Mouse (Mus musculus) brain, embryonic 14.5 days (tissue): ENCODE measurements around the gene Bcr. TPM values are rescaled to one million over a fixed set of nuclear protein-coding genes. Genes with fewer than 3 reads are reported as not detected.

ENCODE experiments used
- DNase-seq: peaks from one replicate; pipeline ENCODE4 v3.0.0-alpha.2; 2011; ENCODE audit warnings: low read depth
- CTCF ChIP-seq: fragments of 200-500 bp; IDR thresholded peaks from 2 replicates; pipeline ENCODE4 v1.5.1; 2012; ENCODE audit warnings: inconsistent platforms, mild to moderate bottlenecking, moderate library complexity, borderline replicate concordance; ENCODE audit not compliant: insufficient read depth, insufficient read length; ENCODE audit errors: extremely low read depth
- POLR2A ChIP-seq: fragments of 200-500 bp; IDR thresholded peaks from 2 replicates; pipeline ENCODE4 v1.6.1; 2012; ENCODE audit warnings: mild to moderate bottlenecking, inconsistent platforms, borderline replicate concordance; ENCODE audit not compliant: poor library complexity, insufficient read depth, insufficient read length, severe bottlenecking; ENCODE audit errors: extremely low read depth
- polyA plus RNA-seq: library from polyadenylated mRNA; depleted of rRNA; stranded (reverse); fragments of >200 nt; gene quantifications from 2 replicates; pipeline ENCODE4 v1.2.3, GENCODE M21; 2012; rRNA removed

The Bcr gene
- polyA plus RNA-seq, result 57.8 and 83.3 TPM in 2 replicates

DNA sequence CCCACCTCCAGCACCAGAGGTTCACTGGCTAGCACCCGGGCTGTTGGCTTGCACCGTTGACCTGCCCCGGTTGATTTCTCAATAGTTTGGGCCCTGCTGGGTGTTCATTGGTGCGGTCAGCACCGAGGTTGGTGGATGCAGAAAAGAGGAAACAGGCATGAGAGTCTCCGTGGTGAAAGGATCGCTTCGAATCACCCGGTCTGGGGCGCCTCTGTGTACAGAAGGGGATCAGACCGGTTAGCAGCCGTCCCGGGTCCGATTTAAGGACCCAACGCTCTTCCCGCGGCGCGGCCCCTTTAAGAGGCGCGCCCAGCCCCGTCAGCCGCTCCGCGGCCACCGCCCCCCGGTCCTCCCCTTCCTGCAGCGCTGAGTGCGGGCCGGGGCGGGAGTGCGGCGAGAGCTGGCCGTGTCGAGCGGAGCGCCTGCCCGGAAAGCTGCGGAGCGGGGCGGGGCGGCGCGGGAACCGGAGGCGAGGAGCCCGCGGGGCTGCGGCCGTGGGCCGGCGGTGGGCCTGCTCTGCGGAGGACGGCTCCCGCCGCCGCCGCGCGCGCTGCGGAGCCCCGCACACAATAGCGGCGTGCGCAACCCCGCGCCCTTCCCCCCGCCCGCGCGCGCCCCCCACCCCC lies at the start of gene Bcr:
Gene Bcr (plus strand): TSS at position 376 of the 626 bp plus-strand sequence.
- peak; percentile 92 for DNase-seq
- TF ChIP-seq POLR2A, result peak; percentile 91
- no peak for TF ChIP-seq CTCF

DNA sequence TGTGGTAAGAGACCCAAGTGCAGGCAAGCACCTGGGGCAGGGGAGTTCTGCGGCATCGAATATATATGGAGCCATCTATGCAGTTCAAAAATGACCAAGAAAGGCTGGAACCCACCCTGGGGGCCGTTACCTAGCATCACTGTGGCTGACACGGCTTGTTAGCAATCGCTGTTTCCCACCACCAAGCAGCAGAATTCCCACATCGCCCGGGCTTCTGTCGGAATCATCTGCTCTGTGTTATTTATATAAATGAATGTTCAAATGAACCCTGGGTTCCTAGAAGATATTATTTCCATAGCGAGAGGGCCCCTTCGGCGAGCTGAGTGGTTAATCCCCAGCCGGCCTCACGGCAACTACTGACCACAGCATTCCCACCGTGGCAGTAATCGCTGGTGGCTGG lies 49.7 kb upstream of the Bcr start:
- DNase-seq, result no peak
- TF ChIP-seq POLR2A, result no peak

DNA sequence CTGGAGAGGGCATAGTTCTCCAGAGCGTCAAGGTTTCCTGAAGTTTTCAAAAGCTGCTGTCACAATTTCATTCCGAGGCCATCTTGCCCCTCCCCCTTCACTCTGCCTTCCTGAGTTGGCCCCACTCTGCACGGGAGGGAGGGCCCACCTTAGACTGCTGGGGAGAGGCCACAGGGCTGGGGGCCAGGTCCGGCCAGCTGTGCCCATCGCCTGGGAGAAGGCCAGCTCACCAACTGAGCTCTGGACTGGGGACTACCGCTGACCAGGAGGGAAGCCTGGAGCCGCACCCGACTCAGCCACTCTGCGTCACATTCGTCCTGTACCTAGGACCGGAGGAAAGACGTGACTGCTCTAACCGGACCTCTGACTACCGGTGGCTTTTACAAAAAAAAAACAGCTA lies 44.9 kb upstream of the Bcr start:
- no peak for DNase-seq
- TF ChIP-seq POLR2A (no peak), CTCF (no peak)

- no peak for TF ChIP-seq CTCF
- TF ChIP-seq POLR2A, result no peak
- no peak for DNase-seq
Measured at GRCm38 (mm10) chr10:75016481-75016880, 43.9 kb upstream of the Bcr start.

GRCm38 (mm10) chr10:75020271-75020670 lies 40.1 kb upstream of the Bcr start:
- no peak for DNase-seq
- TF ChIP-seq CTCF, result no peak
- no peak for TF ChIP-seq POLR2A

DNA sequence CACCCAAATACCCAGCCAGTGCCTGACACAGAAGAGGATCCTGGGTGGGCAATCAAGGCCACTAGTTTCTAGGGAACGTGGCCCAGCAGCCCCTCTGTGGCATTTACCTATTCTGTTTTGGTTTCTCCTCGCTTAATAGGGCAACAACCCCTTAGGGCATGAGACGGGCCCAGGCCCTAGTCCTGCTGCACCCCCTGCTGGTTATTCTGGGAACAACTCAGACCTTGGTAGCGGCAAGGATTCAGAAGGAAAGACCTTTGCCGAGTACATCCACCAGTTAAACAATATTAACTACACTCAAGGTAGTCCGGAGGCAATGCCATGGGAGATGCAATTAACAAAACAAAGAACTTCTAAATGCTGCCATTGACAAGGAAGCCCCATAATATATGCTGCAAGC lies 39.3 kb upstream of the Bcr start:
- peak; percentile 93 for TF ChIP-seq CTCF
- TF ChIP-seq POLR2A, result no peak

GRCm38 (mm10) chr10:75026491-75026890 lies 33.9 kb upstream of the Bcr start:
- no peak for DNase-seq
- TF ChIP-seq CTCF, result no peak
- TF ChIP-seq POLR2A, result no peak

More for the DNA sequence above, 39.3 kb upstream of the Bcr start:
- DNase-seq, result peak; percentile 75

DNA sequence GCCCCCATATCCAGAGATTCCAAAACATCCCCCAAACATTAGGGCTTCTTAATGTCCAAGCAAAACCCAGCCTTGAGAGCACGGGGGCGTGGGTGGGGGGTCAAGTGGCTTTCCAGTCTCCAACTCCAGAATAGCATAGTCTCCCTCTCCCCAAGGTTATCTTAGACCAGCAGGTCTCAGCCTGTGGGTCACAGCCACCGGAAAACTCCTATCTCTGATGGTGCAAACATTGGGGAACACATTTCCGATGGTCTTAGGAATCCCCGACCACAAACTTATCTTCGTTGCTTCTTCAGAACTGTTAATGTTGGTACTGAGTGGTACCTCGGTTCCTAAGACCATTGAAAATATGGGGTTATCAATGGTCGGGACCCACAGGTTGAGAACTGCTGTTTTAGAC lies 31.6 kb upstream of the Bcr start:
- DNase-seq, result no peak
- TF ChIP-seq CTCF, result no peak
- no peak for TF ChIP-seq POLR2A

DNA sequence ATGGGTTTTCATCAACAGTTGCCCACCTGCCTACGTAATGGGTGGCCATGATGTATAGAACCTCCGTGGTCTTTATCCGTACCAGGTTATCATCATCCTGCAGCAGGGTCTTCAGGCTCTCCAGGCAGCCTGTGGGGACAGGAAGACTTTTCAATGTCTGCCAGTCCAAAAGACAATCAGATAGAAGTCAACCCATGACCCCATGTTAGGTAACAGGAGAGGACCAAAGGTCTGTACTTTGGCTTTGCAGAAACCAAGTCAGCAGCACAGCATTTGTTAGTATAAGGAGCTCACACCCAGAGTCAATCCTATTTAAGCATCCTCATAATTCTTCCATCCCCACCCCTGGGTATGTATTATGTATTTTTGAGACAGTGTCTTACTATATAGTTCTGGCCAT lies 30.7 kb upstream of the Bcr start:
- DNase-seq, result no peak
- TF ChIP-seq CTCF (no peak), POLR2A (no peak)

DNA sequence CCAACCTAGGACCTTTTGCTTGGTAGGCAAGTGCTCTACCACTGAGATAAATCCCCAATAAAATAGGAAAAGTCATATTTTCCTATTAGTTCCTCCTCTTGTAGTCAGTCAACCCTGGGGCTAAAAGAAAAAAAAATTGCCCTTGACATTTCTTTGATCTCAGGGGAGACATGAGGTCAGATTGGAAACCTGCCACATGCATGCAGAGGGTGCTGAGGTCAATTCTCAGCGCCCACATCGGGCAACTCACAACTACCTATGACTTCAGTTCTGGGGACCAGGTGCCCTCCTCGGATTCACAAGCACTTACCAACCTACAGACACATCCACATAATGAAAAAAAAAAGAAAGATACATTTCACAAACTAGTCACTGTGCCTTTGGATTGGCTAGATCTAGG lies 30.2 kb upstream of the Bcr start:
- no peak for DNase-seq
- TF ChIP-seq CTCF (no peak), POLR2A (no peak)

- TF ChIP-seq CTCF (no peak), POLR2A (no peak)
Measured at GRCm38 (mm10) chr10:75031345-75032114, 28.9 kb upstream of the Bcr start.

GRCm38 (mm10) chr10:75032395-75032794 lies 28.0 kb upstream of the Bcr start, which contains the start of gene Rsph14:
TSS of gene Rsph14 (minus strand) at chr10:75032586.
- no peak for TF ChIP-seq POLR2A
- no peak for TF ChIP-seq CTCF
- peak; percentile 97 for DNase-seq

More at GRCm38 (mm10) chr10:75031345-75032114, 28.9 kb upstream of the Bcr start:
- peak; percentile 13 for DNase-seq
